Mouse (Mus musculus): Measurements from ENCODE around the gene Tmem252.

The Tmem252 gene

DNA sequence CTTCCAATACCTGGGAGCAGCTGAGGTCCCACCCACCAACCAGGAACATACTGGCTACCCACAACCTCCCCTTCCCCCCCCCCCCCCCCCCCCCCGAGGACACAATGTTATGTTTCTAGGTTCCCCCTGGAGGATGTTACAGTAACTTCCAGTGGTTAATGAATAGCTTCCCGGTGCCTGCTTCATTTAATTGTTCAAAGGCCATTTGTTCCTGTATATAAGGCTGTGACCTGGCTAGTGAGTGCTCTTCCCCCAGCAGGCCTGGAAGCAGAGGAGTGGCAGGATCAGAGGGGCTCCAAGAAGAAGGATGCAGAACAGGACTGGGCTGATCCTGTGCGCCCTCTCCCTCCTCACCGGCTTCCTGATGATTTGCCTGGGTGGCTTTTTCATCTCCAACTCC lies at the start of gene Tmem252:
TSS of gene Tmem252 (plus strand) at position 247 of the 400 bp plus-strand sequence.
- no peak for DNase-seq (ENCODE audit: low spot score in 2 of 2)

DNA sequence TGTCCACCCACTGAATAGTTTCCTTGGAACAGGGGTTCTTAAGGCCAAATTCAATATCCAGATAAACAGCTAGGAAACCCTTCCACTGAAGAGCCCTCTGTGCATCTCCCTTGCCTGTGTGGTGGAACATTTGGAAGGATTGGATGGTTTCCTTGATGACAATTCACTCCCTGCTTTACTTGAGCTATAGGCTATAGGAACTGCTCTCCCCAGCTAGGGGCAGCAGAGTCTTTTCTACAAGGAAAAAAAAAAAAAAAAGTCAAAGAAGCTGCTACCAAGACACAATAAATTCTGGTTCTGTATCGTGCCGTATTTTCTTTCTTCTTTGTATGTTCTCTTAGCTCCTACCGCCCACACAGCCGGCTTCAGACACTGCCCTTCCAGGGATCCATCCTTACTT lies 45.8 kb upstream of the Tmem252 start:
- no peak for DNase-seq (ENCODE audit: low spot score in 2 of 2)

DNA sequence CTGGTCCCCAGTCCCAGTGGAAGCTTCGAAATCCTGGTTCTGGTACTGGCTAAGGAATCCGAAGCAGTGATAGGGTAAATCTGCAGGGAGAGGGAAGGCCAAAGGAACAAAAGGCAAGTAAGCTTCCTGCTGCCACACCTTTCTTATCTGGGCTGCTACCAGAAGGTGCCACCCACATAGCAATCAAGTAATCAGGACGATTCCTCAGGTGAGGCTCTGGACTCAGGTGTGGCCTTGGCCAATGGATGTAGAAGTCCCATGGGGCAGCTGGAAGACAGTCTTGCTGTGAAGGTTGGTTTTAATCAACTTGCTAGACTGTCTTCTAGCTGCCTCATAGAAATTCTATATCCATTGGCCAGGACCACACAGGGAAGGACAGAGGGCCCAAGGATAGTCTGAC lies 40.8 kb upstream of the Tmem252 start:
- DNase-seq (ENCODE audit: low spot score in 2 of 2): no peak

DNA sequence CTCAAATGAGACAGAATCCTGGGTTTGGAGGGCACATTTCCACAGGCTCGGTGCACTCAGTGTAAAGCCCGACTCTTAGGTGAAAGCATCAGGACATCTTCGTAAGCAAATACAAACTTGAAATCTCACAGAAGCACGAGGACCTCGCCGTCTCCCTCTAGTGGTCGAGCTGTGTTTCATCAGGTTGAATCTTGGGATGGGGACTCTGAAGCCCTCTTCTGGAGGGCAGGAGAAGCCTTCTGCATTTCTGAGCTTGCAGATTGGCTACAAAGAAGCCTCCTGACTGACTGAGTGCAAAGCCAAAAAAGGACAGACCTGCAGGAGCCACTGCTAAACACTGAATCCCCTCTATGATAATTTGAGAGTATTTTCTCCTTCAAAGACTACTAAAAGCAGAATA lies 39.2 kb upstream of the Tmem252 start:
- peak; percentile 67 to 79 for DNase-seq (ENCODE audit: low spot score in 2 of 2)

DNA sequence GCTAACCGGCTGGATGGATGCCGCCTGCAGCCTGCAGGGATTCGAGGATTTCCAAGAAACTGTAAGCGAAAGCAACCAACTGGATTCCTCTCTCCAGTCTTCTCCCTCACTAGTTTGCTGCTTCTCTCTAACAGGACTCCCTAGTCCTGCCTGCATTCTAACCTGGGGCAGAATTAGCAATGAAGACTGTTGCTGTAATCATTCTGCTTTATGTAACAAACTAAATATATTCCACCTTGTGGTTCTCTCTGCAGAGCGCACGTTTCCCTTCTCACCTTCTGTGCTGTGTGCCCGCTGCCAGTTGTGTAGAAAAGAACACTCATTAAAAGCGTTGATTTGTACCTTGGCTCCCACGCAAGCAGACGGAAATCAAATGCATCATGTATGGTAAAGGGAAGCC lies 37.2 kb upstream of the Tmem252 start:
- no peak for DNase-seq (ENCODE audit: low spot score in 2 of 2)

DNA sequence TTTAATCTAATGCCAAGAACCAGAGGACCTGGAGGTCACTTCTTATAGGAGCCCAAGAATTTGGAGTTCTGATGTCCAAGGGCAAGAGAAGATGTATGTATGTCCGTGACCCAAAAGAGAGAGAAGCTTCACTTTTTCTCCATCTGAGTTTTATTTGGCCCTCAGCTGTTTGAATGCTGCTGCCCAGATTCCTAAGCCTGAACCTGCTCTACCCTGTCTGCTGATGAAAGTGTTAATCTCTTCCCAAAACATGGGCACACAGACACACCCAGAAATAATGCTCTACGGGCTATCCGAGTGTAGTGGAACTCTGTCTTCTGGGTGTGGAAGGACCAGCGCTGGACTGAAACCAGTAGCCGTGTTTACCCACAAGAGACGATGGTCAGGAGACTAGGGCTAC lies 35.8 kb upstream of the Tmem252 start:
- no peak for DNase-seq (ENCODE audit: low spot score in 2 of 2)

DNA sequence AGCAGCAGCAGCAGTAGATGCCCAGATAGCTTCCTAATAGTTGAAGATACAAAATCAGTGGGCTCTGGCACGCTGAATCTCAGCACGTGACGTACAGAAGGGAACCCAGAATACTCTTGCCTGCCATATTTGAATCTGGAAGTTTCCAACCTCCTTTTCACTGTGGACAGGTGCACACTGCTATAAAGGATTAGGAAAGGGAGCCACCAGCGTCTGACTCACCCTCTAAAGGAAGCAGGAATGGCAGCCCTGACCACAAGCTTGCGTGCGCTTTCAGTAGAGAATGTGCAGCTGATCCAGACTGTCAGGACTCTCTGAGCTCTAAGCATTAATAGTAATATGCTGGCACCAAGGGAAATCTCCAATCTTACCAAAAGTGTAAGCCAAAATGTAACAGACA lies 32.8 kb upstream of the Tmem252 start:
- no peak for DNase-seq (ENCODE audit: low spot score in 2 of 2)

DNA sequence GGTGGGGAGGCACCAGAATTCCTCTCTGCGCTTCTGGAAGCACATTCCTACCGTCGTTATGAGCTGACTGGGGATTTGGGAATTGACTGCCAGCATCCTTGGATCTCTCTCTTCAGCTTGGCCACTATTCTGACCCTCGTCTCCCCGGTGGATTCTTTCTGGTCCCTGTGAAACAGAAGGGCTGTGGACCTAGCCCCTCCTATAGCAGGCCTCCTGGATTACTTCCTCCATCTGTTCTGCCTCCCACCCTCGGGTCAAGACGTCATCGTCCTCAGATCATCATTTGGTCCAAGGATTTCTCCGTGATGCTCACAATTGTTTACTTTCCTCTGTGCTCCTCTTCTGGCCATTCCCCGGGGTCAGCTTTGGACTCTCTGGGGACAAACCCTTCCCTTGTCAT lies 28.8 kb upstream of the Tmem252 start:
- DNase-seq (ENCODE audit: low spot score in 2 of 2): no peak

DNA sequence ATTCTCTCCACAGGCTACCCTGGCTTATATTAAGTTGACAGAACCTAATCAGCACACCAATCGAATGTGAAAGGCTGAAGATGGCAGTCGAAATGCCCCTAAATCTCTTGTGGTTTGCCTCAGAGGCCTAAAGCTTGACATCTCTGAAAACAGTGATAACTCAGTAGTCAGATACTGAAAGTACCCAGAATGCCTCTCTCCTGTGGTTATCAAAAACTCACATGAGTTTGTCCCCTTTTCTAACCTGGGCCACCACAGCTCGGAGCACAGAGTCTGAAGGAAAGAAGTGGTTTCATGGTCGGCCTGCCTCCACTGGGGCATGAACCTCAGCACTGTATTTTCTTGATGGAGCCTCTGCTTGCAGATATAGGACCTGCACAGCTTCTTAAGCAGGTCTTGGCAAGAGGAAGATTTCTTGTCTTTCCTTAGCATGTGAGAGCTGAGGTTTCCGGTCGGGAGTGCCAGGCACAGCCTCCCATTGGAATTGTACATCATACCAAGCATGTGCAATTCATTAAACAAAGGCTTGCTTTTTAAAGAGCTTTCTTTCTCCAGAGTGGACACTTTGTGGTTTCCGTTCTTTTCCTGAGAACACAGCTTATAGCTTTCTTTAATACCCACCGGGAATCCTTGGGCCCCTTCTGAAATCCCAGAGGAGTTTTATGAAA lies 27.5 kb upstream of the Tmem252 start:
- no peak for DNase-seq (ENCODE audit: low spot score in 2 of 2)

DNA sequence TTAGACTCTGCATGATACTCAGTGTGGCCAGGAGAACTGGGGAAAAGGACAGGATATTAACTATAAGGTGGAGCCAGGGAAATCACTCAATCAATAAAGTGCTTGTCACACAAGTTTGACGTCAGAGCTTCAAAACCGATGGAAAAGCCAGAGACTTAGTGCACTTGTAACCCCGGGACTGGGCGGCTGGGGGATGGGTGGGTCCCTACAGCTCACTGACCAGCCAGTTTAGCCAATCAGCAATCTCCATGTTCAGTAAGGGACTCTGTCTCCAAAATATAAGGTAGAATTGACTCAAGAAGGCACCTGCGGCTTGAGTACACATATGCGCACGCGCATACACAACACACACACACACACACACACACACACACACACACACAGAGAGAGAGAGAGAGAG lies 25.8 kb upstream of the Tmem252 start:
- DNase-seq (ENCODE audit: low spot score in 2 of 2): no peak

DNA sequence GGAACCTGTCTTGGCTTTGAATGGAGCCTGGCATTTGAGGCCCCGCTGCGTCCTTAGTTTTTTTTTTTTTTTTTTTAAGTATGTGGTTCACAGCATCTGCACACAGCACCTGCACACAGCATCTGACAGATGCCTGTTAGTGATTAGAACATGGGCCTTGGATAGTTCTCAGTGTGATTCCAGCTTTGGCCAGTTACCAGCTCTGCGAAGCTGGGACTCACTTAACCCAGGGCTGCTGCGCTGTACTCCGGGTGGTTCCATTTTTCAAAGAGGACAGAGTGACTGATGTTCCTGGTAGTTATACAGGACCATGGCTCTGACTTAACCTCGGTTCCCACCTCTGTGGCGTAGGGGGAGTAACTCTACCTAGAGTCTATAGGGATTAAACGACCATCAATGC lies 23.4 kb upstream of the Tmem252 start:
- no peak for DNase-seq (ENCODE audit: low spot score in 2 of 2)

DNA sequence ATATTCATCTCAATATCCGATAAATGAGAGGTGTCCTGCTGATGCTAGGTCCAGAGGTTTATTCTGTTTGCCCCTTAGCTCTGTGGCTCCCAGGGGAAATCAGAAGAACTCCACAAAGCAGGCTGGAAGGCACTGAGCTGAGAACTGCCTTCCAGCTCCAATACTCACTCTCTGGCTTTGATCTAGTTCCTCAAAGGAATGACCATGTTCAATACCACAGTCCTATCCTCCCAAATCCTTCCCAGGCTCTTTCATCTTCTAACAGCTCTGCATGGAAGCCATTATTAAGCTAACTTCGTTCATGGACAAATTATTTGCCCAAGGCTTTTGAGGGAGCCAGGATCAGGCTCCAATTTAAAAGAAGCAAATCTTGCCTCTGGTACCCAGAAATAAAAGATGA lies 22.2 kb upstream of the Tmem252 start:
- no peak for DNase-seq (ENCODE audit: low spot score in 2 of 2)

DNA sequence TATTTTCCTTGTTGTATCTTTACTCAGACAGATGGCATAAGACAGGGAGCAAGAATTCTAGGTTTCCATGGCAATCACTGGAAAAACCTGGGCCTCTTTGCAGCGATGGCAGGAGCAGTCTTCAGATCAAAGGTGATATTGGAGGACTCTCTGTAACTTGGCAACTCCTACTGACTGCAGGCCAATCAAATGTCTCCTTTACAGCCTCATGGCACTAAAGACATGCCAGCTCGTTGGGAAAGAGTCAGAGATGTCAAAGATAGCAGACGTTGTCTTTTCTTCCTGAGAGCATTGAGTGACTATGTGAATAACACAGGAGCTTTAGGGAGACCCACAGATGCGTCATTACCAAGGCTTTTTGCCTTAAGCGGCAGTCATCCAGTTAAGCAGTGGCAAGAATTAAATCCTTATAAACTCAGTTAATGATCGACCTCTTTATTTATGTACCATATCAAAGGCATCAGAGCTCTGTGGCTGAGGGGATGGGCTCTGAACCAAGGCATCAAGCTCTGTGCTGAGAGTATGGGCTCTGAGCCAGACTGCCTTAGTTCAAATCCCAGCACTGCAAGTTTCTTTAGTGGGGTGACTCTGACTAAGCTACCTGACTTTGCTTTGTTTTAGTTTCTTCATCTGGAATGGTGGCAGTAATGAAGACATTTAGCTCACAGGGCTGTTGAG lies 21.3 kb upstream of the Tmem252 start:
- no peak for DNase-seq (ENCODE audit: low spot score in 2 of 2)

DNA sequence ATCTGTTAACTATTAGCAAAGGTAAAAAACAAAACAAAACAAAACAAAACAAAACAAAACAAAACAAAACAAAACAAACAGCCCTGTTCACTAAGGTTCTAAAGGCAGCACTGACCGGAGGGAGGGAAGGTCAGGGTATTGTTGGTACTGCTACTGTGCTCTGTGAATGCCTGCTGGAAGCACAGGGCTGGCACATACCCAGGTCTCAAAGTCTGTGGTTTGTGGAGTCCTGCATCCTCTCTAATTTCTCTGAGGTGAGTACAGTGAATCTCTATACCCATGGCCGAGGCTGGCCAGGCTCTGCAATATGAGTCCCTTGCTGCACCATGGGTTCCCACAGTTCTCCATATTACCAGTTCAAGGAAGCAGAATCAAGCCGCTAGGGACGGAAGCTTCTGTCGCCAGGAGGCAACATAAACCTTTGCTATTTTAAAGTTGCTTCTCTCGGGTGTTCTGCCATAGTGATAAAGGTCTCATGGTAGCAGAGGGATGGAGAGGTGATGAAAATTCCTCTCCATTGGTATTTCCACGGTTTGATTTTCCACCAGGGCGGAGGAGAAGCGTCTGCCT lies 20.5 kb upstream of the Tmem252 start:
- DNase-seq (ENCODE audit: low spot score in 2 of 2): no peak

DNA sequence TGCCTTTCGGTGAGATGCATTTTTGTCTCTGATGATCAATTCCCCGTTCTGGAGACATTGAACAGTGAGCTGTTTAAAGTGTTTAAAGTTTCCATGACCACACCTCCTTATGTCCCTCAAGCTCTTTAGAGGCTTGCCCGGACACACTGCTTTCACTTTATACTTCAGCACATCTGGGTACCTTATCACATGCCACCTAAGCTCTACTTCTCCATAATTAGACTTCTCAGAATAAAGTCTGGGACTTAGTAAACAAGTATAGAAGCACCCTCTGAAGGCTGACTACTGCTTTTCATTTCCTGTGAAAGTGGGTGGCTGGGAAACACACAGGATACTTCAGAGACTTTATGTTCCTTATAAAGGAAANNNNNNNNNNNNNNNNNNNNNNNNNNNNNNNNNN lies 16.8 kb upstream of the Tmem252 start:
- no peak for DNase-seq (ENCODE audit: low spot score in 2 of 2)

DNA sequence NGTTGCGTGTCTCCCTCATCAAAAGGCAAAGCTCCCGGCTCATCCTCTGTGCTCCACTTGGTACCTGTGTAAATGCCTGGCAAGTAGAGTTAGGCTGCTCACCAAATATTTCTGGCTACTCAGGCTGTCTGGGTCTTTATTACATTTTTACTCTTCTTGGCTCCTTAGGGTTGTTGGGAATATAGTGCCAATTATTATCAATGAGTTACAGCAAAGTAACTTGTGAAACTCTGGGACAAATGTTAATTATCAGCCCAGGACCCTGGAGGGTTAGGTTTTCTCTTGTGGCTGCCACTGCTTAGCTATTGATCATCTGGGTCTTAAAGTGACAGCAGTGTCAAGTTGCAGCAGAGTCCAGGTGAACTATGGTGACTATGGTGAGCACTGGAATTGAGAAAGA lies 11.5 kb upstream of the Tmem252 start:
- no peak for DNase-seq (ENCODE audit: low spot score in 2 of 2)

DNA sequence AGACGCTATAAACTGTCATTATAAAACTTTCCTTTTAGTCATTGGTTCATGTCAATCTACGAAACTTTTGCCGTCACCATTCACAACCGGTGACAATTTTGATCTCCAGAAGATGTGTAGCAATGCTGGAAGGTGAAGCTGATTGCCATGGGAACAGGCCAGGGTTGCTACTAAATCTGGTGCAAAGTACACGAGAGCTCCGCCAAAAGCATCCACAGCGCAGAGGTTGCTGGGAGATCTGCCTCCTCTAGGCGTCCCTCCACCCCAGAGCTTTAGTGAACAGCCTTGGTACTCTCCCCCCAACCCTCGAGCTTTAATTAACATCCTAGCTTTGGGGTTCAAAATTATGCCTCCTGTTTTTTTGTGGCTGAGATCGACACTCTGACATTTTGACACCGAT lies 8.0 kb upstream of the Tmem252 start:
- no peak for DNase-seq (ENCODE audit: low spot score in 2 of 2)

DNA sequence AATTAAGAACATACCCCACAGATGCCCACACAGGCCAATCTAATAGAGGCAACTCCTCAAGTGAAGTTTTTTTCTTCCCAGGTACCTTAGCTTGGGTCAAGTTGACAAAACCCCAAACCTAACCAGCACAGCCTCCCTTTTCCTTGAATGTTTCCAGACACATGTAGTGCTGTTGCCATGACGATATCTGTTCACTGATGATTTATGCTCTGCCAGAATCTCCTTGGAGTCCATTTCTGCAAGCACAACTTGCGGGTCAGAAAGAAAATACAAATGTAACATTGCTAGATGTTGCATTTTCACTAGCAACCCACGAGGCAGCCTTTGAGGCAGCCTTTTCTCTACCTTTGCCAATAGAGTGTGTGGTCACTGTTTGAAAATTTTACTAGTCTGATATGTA lies 6.3 kb upstream of the Tmem252 start:
- DNase-seq (ENCODE audit: low spot score in 2 of 2): no peak

DNA sequence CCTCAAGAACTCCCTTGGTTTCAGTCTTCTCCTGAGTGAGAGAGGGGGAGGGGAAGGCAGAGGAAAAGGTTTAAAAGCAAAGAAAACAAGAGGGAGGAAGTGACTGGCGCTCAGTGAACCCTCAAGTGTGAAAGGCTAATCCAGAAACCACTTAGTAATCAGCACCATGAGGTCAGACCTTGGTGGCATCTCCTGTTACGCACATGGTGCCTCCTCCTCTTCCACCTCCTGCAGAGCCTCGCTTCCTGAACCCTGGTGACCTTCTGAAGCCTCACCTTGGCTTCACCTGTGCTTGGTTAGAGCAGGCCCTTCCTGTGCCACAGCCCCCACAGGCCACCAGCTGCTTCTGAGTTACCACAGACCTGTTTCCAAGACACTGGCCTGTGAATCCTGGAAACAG lies 2.2 kb upstream of the Tmem252 start:
- no peak for DNase-seq (ENCODE audit: low spot score in 2 of 2)

DNA sequence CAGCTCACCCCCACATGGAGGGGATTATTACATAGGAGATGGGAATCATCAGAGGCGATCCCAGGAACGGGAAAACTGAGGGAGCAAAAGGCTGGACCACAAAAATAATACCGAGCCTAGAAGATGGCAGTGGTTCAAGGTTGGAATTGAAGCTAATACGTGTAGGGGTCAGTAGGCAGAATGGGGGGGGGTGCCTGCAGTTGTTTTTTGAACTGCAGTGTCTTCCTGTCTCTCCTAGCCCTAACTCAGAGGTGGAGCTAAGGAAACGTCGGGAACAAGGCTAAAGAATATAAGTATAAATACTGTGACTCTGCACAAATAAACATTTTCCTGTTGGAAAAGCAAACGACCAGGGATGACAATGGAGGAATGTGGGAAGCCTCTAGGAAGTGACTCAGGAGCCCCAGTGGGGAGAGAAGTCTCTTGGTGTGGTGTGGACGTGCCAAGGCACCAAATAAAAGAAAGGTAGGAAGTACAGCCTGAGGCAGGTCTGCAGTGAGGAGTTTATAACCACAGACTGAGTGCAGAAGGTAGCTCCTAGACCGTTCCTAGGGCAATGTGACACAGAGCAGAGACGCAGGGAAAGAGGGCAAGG lies 1.3 kb upstream of the Tmem252 start:
- no peak for DNase-seq (ENCODE audit: low spot score in 2 of 2)

DNA sequence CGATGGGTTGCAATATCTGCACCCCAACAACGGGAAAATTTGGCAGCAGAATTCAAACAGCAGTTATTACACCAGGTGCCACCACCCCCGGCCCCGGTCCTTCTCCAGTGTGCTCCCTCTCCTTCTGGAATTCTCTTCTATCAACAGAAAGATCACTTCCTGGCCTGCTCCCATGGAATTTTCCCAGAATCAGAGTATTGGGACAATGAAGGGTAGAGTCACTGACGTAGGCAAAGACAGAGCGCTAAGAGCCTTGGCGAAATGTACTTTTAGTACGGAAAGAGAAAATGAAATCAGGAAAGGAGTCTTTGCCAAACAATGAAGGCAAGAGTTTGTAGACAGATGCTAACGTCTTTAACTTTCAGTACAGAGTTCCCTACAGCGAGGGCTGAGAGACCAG lies 477 bp upstream of the Tmem252 start:
- no peak for DNase-seq (ENCODE audit: low spot score in 2 of 2)

DNA sequence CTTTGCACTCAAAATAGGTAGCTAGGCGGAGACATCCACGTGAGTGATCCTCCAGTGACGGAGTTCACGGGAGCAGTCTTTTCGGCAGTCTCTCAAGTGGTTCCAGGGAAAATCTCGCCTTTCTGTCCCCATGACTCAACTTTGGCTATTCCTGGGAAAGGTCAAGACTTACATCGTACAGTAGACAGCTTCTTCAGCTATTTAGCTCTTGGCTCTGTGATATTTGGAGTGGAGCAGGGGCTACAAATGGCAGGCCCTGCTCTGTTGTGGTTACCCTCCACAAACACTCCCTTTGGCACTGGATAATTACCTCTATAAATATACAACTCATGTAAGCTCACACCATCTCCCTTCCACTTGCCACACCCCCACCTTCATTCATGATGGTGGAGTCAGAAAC lies 2.6 kb downstream of the Tmem252 start:
- no peak for DNase-seq (ENCODE audit: low spot score in 2 of 2)

All from right cerebral cortex, postnatal 10 days (tissue).